Mouse (Mus musculus): ENCODE data around the gene Rnaseh2b.

Gene Rnaseh2b

DNA sequence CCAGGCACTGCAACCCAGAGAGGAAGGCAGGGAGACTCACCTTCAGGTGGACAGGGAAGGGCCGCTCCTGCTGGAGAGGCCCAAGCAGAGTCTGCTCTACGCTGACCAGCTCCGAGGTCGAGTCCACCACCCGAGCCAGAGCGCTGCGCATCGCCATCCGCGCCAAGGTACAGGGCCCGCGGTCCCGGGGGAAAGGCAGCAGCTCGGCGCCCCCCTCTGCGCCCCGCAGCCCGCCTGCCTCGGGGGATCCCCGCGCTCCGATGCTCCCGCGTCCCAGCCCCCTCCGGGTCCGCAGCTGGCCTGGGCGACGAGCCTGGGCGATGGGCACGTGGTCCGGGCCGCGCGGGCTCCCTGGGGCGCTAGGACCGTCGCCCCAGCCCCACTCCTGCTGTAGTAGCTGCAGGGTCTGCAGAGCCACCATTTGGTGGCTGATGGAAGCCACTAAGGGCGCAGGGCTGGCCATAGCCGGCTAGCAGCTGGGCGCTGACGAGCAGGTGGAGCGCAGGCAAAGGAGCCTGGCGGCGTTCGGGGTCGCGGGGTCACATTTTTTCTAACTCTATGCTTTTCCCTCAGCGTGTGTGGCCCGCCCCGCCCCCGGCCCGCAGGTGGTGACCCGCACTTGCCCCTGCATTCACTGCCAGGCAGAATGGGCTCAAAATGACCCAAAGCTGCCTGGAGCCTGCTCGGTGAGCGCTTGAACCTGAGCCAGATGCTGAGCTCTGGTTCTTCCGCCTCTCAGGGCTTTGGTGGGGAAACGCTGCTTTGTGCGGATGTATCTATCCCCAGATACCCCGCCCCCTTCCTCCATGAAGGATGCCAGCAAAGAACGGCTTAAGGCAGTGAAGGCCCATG, at the start of gene Rnaseh2b, which contains the start of gene Dleu7:
Gene Rnaseh2b, plus strand, starts transcription at position 102 of the 852 bp plus-strand sequence.
Gene Dleu7, minus strand, starts transcription at position 560 of the 852 bp plus-strand sequence.
- peak; percentile 55 for DNase-seq (ENCODE audit: low read depth, low spot score)

DNA sequence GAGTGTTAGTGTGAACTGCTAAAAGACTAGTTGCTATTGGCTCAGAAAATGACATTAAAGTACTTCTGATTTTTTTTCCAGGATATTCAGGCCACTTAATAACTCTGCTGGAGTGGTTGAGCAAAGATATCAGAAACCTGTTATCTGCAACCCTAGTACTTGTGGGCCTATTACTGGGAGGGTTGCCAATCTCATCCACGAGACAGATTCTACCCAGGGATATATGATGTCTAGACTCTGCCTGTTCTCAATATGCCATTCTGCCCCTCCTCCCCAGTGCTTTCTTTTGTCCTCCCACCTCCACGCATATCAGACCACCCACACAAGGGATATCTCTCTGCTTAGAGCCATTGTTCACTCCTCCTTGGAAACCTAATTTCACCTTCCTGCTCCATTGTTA, 48.9 kb upstream of the Rnaseh2b start:
- no peak for DNase-seq (ENCODE audit: low read depth, low spot score)

DNA sequence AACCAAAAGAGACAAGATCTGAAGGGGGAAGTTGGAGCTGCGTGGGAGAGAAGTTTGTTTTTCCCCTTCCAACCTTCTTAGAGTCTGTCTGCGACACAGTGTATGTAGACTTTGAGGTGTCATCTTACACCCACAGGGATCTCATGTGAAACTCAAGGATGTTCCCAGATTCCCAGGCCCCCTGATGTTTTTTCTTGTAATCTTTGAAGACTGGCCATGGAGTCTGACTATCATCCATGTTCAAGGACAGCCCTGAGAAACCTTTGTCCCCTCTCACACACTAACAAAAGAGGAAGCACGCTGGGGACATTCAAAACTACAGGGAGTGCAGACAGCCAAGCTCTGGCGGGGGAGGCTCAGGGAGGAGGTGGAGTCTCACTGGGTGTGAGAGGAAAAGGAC, 46.8 kb upstream of the Rnaseh2b start:
- DNase-seq (ENCODE audit: low read depth, low spot score) = no peak

DNA sequence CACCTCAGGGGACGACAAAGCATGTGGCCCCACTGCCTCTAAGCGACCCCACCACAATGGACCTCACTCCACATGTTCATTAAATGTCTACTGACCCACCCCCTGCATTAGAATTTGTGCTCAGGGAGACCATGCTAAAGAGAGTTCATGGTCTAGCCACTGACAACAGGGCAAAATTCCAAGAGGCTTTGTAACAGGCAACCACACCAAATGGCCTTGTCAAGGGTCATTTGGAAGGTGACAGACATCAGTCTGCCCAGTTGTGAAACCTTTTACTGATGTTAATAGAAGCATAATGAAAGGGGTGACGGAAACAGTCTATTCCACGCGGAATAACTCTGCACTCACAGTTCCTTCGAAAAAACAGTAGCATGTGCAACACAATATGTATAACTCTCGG, 44.0 kb upstream of the Rnaseh2b start:
- DNase-seq (ENCODE audit: low read depth, low spot score) = no peak

DNA sequence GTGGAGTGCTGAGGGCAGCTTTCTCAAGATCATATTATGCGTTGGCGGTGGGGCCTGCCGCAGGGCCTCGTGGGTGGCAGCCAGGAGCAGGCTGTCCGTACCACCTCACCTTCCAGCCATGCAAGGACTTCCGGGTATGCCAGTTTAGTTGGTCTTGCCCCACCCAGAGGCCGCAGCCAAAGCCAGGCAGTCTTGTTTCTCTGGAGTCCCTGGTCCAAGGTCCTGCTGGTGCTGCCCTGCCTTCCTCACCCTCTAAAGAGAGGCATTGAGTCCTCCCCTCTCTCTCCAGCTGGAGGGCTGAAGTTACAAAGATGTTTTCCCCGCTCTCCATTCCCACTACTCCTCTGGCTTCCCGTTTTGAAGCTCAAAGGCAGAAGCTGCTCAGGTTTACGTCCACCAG, 43.6 kb upstream of the Rnaseh2b start:
- no peak for DNase-seq (ENCODE audit: low read depth, low spot score)

DNA sequence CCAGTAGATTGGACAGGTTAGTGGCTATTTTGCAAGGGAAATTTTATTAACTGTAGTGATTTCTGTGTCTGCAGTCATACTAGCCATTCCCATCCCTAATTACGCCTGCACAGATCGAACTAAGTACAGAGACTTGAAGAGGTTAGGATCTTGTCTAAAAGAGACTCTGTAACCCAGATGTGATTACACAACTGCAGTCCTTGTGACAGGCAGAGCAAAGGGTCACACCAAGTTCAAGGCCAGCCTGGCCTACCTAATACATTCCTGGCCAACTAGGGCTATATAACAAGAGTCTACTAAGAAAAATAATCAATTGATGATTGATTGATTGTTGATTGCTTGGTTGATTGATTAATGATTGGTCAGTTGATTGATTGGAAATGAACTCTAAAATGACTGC, 43.1 kb upstream of the Rnaseh2b start:
- DNase-seq (ENCODE audit: low read depth, low spot score) = no peak

DNA sequence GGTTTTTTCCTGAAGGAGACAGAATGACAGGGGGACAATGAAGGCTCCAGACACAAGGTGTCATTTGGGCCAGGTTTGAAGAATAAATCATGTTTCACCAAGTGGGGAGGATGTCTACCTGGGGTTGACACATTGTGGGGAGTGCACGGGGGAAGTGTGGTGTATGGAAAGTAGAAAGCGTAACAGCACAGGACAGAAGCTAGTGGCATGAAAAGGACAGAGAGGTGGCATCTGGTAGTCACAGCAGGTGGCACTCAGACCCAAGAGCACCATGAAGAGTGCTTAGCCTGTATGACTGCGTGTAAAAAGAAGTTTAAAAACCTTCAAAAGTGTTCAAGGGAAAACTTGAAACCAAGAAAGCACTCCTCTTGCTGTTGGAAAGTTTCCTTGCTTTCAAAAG, 42.3 kb upstream of the Rnaseh2b start:
- DNase-seq (ENCODE audit: low read depth, low spot score) = no peak

DNA sequence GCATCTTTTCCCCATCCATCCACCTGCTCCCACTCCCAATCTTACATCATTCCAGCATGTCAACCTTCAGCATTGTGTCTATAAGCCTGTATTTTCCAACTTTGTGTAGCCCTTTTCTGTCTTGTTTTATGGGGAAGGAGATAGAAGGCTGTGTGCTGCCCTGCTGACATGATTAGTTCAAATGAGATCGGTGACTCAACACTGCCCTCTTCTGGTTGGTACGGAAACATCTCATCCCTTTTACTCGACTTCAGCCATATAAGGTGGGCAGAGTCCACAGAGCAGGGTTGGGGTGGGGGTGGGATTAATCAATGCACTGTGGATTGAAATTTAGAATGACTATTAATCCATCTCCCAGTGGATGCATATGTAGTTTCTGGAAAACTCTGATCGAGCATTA, 40.4 kb upstream of the Rnaseh2b start:
- DNase-seq (ENCODE audit: low read depth, low spot score) = peak; percentile 56

DNA sequence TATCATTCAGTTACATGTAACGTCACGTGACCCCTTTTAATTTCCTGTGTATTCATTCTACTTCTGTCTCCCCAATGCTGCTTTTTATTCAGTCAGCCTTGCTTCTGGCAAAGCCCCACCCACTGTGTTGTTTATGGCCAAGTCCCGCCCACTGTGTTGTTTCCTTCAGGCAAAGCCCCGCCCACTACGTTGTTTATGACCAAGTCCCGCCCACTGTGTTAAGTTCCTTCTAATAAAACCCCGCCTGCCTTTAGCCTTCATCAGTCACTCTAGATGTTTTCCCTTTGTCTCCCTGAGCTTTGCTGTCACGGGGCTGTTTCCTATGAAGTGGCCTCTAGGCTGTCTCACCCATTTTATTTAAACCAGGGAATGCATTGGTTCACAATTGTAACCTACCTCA, 38.0 kb upstream of the Rnaseh2b start:
- no peak for DNase-seq (ENCODE audit: low read depth, low spot score)

DNA sequence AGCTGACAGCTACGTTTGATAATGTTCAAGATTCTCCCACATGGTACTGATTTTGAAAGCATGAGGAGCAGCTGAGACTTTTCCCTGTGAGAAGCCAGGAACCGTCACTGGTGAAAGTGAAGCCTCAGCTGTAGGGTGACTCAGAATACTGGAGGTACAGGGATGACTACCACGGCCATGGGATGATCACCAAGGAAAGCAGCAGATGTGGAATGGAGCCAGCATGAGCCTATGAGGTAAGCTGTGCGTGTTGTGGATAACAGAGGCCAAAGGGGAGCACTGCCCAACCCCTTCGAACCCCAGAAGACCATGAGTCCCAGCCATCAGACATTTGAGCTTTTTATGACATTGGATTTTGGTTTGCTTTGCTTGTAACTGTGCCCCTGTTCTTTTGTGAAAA, 36.3 kb upstream of the Rnaseh2b start:
- no peak for DNase-seq (ENCODE audit: low read depth, low spot score)

DNA sequence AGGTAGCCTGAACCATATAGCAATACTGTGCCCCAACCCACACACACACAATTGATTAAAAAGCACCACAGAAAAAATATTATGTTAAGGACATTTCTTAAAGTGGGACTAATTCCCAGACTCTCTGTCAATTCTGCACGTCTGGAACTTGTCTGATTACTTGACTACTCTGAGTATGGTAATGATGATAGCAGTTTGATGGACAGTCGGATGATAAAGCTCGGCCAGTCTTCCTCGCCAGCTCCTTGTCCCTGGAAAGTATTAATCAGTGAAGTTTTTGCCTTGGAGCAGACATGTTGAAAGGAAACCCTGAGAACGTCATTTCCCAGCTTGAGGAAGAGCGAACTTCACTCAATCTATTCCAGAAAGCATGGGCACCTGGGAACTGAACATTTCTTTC, 34.3 kb upstream of the Rnaseh2b start:
- no peak for DNase-seq (ENCODE audit: low read depth, low spot score)

DNA sequence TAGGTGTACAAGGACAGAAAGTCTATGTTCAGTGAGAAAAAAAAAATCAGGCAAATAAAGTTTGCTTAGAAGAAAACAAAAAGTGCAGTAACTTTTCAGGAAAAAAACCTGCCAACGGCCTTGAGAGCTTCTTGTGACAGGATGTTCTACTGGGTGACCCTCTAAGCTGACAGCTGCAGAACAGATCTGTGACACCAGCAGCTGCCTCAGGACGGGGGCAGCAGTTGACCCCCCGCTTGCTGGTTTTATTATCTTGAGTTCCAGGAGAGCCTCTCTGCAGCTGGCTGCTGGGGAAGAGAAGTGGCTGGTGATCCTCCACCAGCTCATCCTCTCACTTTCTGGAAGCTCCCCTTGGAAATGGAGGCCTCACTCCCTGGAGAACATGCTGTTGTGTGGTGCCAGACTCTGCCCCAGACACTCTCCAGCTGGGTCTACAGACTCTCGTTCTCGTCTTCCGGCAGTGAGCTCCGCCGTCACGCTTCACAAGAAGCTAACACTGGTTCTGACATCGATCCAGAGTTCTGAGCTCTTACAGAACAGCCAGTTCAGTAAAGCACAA, 33.3 kb upstream of the Rnaseh2b start:
- DNase-seq (ENCODE audit: low read depth, low spot score) = no peak

DNA sequence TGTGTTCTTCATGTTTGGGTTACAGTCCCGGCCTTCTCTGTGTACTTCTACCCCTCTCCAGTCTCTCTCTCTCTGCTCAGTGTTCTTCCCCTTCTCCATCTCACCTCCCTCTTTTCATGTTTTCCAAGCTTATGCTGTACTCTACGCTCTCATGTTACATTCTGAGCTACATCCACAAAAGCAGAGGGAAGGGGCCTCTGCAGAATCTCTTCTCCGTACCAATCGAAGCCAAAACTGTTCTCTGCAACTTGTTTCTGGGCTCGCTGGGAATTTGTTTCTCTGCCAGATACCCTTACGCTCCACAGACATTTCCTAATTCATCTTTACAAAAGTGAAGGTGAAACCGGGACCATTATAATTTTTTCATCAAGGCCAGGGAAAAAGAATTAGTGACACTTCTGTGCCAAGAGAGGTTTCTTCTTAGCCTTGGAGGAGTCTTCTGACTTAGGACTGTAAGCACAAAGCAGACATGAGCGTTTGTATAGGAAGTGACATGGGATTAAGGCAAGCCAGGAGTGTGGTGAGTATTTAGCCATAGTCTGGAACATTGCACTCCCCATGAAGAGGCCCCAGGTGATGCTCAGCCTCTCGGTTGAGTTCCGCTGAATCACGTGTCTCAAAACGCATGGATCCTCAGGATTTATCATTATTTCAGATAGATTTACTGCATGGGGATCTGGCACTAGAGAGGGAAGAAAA, 21.5 kb upstream of the Rnaseh2b start:
- DNase-seq (ENCODE audit: low read depth, low spot score) = no peak

DNA sequence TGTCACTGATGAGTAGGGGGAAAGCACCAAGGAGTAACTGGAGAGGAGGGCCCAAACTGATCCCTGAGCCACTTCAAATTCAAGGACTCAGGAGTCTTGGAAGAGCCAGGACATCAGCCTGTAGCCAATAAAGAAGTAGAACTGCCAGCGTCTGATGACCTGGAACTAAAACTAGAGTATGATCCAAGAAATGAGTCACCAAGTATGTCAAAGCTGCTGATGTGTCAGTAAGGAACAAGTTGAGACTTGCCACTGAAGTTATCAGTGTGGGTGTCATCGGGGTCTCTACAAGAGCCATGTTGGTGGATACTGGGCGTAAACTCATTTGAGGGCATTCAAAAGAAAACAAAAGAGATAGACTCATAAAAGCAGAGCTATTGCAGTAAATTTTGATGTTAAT, 18.8 kb upstream of the Rnaseh2b start:
- no peak for DNase-seq (ENCODE audit: low read depth, low spot score)

DNA sequence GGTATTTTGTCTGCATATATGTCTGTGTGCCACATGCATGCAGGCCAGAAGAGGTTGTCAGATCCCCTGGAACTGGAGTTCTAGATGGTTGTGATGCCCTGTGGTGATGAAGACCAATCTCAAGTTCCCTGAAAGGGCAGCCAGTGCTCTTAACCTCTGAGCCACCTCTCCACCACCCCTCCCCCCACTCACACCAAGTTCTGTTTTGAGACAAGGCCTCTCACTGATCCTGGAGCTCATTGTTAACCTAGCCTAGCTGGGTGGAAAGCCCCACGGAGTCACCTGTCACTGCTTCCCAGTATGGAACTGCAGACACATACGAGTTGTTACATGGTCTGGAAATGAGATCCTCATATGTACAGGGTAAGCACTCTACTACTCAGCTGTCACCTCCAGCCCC, 9.4 kb upstream of the Rnaseh2b start:
- DNase-seq (ENCODE audit: low read depth, low spot score) = no peak

DNA sequence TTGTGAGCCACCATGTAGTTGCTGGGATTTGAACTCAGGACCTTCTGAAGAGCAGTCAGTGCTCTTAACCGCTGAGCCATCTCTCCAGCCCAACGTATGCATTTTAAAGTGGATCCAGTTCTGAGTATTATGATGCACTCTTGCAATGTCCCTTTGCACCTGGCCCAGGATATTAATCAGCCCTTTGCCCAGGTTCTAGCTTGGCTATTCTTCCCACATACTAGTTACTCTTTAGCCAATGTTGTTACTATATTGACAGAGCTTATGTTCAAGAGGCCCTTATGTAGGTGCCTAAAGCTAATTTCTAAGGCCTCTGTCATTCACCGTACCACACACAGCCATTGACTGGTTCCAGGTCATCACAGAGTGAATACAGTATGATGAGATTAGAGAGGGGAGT, 3.7 kb upstream of the Rnaseh2b start:
- DNase-seq (ENCODE audit: low read depth, low spot score) = no peak

DNA sequence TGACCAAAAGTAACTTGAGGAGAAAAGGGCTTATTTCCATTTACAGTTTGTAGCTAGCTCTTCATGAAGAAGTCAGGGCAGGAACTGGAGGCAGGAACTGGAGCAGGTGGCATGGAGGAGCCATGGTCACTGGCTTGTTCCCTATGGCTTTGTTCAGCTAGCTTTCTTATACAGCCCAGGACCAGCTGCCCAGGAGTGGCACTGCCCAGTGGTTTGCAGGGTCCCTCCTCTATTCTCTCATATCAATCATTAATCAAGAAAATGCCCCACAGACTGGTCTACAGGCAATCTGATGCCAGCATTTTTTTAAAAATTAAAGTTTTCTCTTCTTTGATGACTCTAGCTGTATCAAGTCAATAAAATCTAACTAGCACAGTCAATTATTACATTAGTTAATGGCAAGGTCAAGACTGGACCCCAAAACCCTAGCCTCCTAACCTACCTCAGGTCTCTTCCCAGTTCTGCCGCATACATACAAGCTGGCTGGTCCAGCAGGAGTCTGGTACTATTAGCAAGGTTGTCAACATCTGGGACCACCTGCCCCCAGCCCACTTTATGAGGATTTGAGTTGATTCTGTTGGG, 892 bp upstream of the Rnaseh2b start:
- no peak for DNase-seq (ENCODE audit: low read depth, low spot score)

DNA sequence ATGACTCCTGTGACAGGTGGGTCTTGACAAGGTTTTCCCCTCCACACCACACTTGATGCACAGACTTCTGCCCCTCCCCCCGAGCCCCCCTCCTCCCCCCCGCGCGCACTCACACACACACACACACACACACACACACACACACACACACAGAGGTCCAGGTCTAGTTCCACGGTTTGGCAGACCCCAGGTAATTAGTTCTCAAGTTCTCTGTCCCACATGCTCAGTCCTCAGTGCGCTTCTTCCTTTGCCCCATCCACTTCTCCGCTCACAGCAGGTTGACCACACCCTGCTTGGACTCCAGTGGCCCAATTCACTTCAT, 262 bp upstream of the Rnaseh2b start:
- DNase-seq (ENCODE audit: low read depth, low spot score) = no peak

DNA sequence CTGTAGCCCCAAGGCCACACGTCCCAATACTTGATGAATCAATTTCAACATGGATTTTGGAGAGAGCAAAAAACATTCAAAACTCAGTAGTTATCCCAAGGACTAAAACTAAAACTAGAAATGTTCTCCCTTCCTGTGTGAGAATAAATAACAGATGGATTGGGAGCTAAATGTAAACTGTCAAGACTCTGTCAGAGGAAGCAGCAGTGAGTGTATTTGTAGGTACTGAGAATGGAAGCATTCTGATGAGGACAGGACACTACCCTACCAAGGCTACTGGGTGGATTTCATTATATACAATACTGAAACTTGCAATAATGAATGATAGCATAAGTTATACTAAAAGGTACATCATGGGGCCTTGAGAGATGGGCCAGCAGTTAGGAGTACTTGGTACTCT, 6.4 kb downstream of the Rnaseh2b start:
- DNase-seq (ENCODE audit: low read depth, low spot score) = no peak

DNA sequence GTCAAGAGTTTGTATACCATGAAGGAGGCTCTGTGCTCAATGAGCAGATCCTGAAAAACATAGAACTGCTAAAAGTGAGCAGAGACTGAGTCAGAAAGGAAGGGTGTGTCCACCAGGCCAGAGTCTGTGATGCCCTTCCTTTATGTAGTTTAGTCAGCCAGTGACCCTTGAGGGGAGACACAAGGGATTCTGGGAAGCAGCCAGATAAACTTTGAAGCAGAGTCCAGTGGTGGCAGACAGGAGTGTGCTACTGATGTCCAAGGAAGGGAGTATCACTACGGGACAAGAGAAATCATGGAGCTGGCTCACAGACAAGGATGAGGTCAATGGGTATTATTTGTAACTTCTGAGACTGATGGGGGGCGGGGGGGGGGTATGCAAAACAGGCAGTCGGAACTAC, 7.6 kb downstream of the Rnaseh2b start:
- no peak for DNase-seq (ENCODE audit: low read depth, low spot score)

DNA sequence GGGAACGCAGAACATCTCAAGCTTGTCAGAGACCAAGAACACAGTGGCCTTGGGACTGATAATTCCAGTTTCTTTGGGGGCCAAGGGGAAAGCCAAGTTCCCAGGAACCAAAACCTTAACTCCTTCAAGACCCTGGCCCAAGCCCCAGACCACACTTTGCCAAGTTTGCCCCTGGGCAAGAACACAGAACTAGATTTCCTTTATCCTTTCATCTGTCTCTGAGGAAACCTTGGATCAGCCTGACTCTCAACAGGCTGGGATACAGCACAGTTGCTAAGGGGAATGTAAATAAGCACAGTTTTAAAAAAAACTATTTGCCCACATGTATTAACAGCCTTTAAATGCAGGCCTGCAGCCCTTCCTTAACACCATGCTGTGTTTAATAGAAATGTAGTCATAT, 15.2 kb downstream of the Rnaseh2b start:
- DNase-seq (ENCODE audit: low read depth, low spot score) = no peak

DNA sequence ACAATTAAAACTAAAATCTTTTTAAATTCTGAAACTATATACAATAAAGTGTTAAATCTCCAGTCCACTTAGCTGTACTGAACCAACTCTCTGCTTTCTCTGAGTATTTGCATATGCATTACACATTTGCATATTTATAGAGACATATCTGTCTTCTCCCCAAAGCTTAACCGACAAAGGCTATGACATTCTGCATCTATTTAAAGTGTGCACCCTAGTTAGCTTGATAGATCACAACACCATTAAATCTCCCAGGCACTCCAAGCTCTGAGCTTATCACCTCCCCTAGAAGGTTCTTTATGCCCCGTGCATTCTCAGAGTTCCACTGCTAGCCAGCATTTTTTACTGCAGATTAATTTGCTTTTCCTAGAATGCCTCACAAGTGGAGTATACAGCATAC, 16.6 kb downstream of the Rnaseh2b start:
- DNase-seq (ENCODE audit: low read depth, low spot score) = no peak

DNA sequence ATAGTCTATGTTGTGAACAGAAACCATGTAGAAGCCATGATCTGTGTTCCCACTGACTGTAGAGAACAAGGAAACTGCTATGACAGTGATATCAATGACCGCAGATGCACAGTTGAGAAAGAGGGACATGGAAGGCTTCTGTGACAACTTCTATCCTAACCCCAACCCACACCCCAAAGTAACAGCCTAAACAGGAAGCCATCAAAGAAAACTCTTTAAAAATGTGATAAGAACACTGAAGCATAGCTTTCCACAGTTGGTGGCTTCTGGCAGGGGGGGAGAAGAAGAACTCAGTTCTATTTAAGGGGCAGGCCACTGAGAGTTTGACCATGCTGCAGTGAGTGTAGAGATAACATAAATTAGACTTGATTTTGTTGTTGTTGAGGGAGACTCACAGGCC, 19.3 kb downstream of the Rnaseh2b start:
- DNase-seq (ENCODE audit: low read depth, low spot score) = no peak
